Mouse (Mus musculus) fat pad, adult 2 months (tissue): ENCODE measurements around the gene Snap23.
"Not testable (repeated sequence)": the region's sequence is repeated elsewhere in the genome, so short reads cannot be mapped to it uniquely, and the experiment has no call there.

Source experiments
- DNase-seq: peaks from one replicate; pipeline ENCODE4 v3.0.0-alpha.2; 2011; ENCODE audit warnings: low read depth, low spot score; ENCODE audit errors: extremely low read depth

Snap23 gene

GRCm38 (mm10) chr2:120566886-120567797 lies at the start of gene Snap23:
Gene Snap23 (plus strand): TSS chr2:120567671.
- DNase-seq: peak; percentile 33

- DNase-seq: peak; percentile 45
Observed at GRCm38 (mm10) chr2:120518547-120519210, 48.8 kb upstream of the Snap23 start.

GRCm38 (mm10) chr2:120526771-120527170 lies 40.7 kb upstream of the Snap23 start:
- no peak for DNase-seq

GRCm38 (mm10) chr2:120529531-120529930 lies 37.9 kb upstream of the Snap23 start:
- no peak for DNase-seq

GRCm38 (mm10) chr2:120531223-120531622 lies 36.2 kb upstream of the Snap23 start:
- DNase-seq: no peak

GRCm38 (mm10) chr2:120539333-120539732 lies 28.1 kb upstream of the Snap23 start:
- no peak for DNase-seq

GRCm38 (mm10) chr2:120539778-120540208 lies 27.7 kb upstream of the Snap23 start:
- no peak for DNase-seq

- no peak for DNase-seq
Observed at GRCm38 (mm10) chr2:120544732-120545131, 22.7 kb upstream of the Snap23 start.

GRCm38 (mm10) chr2:120556868-120557267 lies 10.6 kb upstream of the Snap23 start:
- DNase-seq: no peak

GRCm38 (mm10) chr2:120558813-120559212 lies 8.7 kb upstream of the Snap23 start:
- no peak for DNase-seq

GRCm38 (mm10) chr2:120561524-120561923 lies 5.9 kb upstream of the Snap23 start:
- DNase-seq: no peak

GRCm38 (mm10) chr2:120562859-120563234 lies 4.6 kb upstream of the Snap23 start:
- DNase-seq: no peak

- DNase-seq: peak; percentile 37
Observed at GRCm38 (mm10) chr2:120563235-120563990, 4.1 kb upstream of the Snap23 start, which contains the start of gene Zfp106. Gene Zfp106 (minus strand): TSS chr2:120563843.

GRCm38 (mm10) chr2:120564548-120565188 lies 2.8 kb upstream of the Snap23 start:
- not testable (repeated sequence) for DNase-seq

GRCm38 (mm10) chr2:120565363-120565762 lies 2.1 kb upstream of the Snap23 start:
- DNase-seq: no peak

GRCm38 (mm10) chr2:120567798-120568320 lies 388 bp downstream of the Snap23 start:
- no peak for DNase-seq

- no peak for DNase-seq
Observed at GRCm38 (mm10) chr2:120571081-120571480, 3.6 kb downstream of the Snap23 start.

- DNase-seq: not testable (repeated sequence)
Observed at GRCm38 (mm10) chr2:120572161-120572560, 4.7 kb downstream of the Snap23 start.

- no peak for DNase-seq
Observed at GRCm38 (mm10) chr2:120575121-120575520, 7.7 kb downstream of the Snap23 start.

GRCm38 (mm10) chr2:120575978-120576377 lies 8.5 kb downstream of the Snap23 start:
- no peak for DNase-seq
